24 mouse cellular contexts compared by ENCODE assay signal in genomic region chr12:119404810-119405209, GRCm38 (mm10).
"Had no signal": no experiment of that assay in that cellular context is flagged by ENCODE, and none has a peak within 500 bp of the region (broad histone marks: within the 10 kb centered on the region; RNA-seq: fewer than 3 reads in every experiment).

No protein-coding gene starts in this region.

- H3K4me3 ChIP-seq: heart, adult 2 months; heart, embryonic 13.5 days; heart, embryonic 15.5 days; hindbrain, embryonic 13.5 days; hindbrain, embryonic 15.5 days; kidney, embryonic 15.5 days; limb, embryonic 10.5 days; limb, embryonic 12.5 days had no signal

- ATAC-seq: hindbrain, postnatal 0 days; intestine, embryonic 16.5 days had no signal

- DNase-seq: gastrocnemius, postnatal 14 days; gastrocnemius, postnatal 36 days; heart, adult 11 months; heart, adult 2 months; heart, postnatal 14 days; heart, postnatal 36 days; kidney, adult 11 months; kidney, adult 2 months; kidney, adult 9 months; kidney, postnatal 14 days; kidney, postnatal 36 days; layer of hippocampus, adult 9-11 months; layer of hippocampus, postnatal 36 days had no signal

- H3K36me3 ChIP-seq: heart, embryonic 13.5 days; heart, embryonic 15.5 days; hindbrain, embryonic 13.5 days; hindbrain, embryonic 15.5 days; kidney, embryonic 15.5 days; limb, embryonic 10.5 days; limb, embryonic 12.5 days had no signal

- H3K4me2 ChIP-seq: heart, embryonic 11.5 days; heart, embryonic 13.5 days; heart, embryonic 15.5 days; hindbrain, embryonic 13.5 days; hindbrain, embryonic 15.5 days; kidney, embryonic 15.5 days; limb, embryonic 12.5 days had no signal

- H3K27me3 ChIP-seq: heart, embryonic 13.5 days; heart, embryonic 15.5 days; hindbrain, embryonic 13.5 days; hindbrain, embryonic 15.5 days; kidney, embryonic 15.5 days; limb, embryonic 12.5 days had no signal

- H3K9me3 ChIP-seq: heart, embryonic 13.5 days; heart, embryonic 15.5 days; hindbrain, embryonic 13.5 days; hindbrain, embryonic 15.5 days; kidney, embryonic 15.5 days; limb, embryonic 10.5 days; limb, embryonic 12.5 days had no signal

- H3K9ac ChIP-seq: heart, embryonic 13.5 days; heart, embryonic 15.5 days; hindbrain, embryonic 13.5 days; hindbrain, embryonic 15.5 days; kidney, embryonic 15.5 days; limb, embryonic 12.5 days had no signal

- H3K4me1 ChIP-seq: heart, embryonic 13.5 days; heart, embryonic 15.5 days; hindbrain, embryonic 13.5 days; hindbrain, embryonic 15.5 days; kidney, embryonic 15.5 days; limb, embryonic 10.5 days; limb, embryonic 12.5 days had no signal

- H3K27ac ChIP-seq: heart, adult 2 months; heart, embryonic 13.5 days; heart, embryonic 15.5 days; hindbrain, embryonic 13.5 days; hindbrain, embryonic 15.5 days; hindbrain, postnatal 0 days; kidney, embryonic 15.5 days; kidney, postnatal 0 days; limb, embryonic 10.5 days; limb, embryonic 12.5 days had no signal
